Mouse (Mus musculus) hematopoietic stem cell, adult 5-6 weeks (primary cell): Measurements from ENCODE around the gene Abcc3. TPM values are rescaled to one million over a fixed set of nuclear protein-coding genes. Genes with fewer than 3 reads are reported as not detected.

Source experiments
- ATAC-seq, 2 experiments: fragments of 125-278 bp in 1 of 2; replicated peaks in 1 of 2; 2 replicates each; pipeline ENCODE4 v1.8.0; 2016 to 2017; ENCODE audit warnings: inconsistent platforms in 2 of 2, mild to moderate bottlenecking in 2 of 2, moderate number of reproducible peaks in 2 of 2, low read depth in 1 of 2, moderate TSS enrichment in 1 of 2; ENCODE audit not compliant: low FRiP score in 2 of 2, poor library complexity in 2 of 2, severe bottlenecking in 2 of 2, insufficient read depth in 1 of 2, low TSS enrichment in 1 of 2
- total RNA-seq: library from RNA; stranded (forward); fragments of 172-1452, 232-1000 nt; gene quantifications from 2 replicates; pipeline ENCODE4 v1.2.3, GENCODE M21; 2017

Abcc3 gene
- total RNA-seq, 1 experiment from 2014 or later, result 3.8 TPM

GRCm38 (mm10) chr11:94320969-94321930, 71.5 kb downstream of the Abcc3 start:
- peak in 1 of 2 experiments; percentile 70; a peak in 2 of 4 replicates for ATAC-seq

GRCm38 (mm10) chr11:94318056-94318455, 74.7 kb downstream of the Abcc3 start:
- ATAC-seq, result no peak

- ATAC-seq, result no peak
These were observed 75.3 kb downstream of the Abcc3 start for GRCm38 (mm10) chr11:94317515-94317914.

DNA sequence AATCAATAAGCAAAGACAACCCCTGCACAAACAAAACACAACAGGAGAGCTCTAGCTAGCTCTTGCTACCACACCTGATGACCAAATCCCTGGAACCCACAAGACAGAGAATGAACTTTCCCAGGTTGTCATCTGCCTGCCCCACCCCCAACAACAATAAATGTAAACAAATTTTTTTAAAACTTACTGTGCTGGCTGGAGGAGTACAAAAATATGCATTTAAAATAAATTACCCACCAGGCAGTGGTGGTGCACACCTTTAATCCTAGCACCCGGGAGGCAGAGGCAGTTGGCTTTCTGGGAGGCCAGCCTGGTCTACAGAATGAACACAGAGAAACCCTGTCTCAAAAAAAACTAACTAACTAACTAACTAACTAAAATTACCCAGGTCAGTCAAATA, 75.8 kb downstream of the Abcc3 start:
- ATAC-seq, result no peak

DNA sequence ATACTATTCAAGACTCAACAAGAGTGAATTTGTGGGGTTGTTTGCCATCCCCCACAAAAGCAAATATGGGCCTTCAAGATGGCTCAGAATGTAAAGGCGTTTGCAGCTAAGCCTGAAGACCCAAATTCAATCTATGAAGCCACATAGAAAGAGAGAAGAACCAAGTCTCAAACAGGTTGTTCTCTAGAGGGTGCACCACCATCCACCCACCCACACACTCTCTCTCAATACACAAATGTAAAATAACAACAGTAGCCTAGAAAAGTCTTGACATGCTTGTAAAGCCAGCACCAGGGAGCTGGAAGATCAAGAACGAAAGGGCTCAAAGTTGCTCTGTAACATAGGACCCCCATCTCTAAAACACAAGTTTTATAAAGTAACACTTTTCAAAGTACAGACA, 76.3 kb downstream of the Abcc3 start:
- no peak for ATAC-seq

- ATAC-seq, result no peak
These were observed 77.5 kb downstream of the Abcc3 start for GRCm38 (mm10) chr11:94315308-94315707.

- no peak for ATAC-seq
These were observed 78.6 kb downstream of the Abcc3 start for GRCm38 (mm10) chr11:94314098-94314652.

GRCm38 (mm10) chr11:94312733-94313132, 80.1 kb downstream of the Abcc3 start:
- ATAC-seq, result no peak

DNA sequence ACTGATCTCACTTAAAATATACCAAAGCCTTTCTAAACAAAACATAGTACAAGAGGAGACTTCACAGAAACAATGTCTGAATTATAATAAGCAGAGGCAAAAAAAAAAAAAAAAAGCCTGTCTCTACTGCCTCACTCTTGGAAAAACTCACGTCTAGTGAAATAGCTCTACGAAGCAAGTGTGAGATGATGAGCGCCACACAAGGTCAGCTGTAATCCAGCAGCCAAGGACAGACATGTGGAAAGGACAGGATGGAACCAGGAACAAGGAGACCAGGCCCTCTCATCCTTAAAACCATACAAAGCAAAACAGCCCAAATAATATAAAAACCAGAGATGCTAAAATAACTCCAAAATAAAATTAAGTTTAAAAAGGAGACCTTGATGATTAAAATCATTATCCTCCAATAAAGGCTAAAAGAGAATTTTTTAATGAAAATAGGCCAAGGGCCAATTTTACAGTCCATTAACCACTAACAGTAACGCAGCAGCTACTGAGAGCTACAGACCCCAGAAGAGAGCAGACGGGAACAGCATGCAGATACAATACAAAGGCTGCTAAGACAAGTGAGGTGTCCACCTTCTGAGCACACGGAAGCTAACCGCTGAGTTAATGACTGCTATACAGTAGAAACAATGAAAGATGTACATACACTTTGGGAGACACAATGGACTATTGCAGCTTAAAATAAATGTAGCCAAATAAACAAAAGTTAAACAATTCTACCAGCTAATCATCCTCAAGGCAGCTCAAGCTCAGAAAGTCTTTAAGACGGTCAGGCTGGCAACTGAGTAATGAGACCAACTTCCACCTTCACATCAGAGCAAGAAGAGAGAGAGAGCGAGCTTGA, 97.6 kb downstream of the Abcc3 start:
- no peak for ATAC-seq

Other genes starting within 250 kb of the Abcc3 start
- gene Tob1, start 181.5 kb downstream of the Abcc3 start, total RNA-seq, result 17.1 and 22.6 TPM in 2 replicates
- 0.30 and 0.50 TPM in 2 replicates for gene Wfikkn2, start 147.0 kb downstream of the Abcc3 start, total RNA-seq
- gene Gm21885, start 111.1 kb downstream of the Abcc3 start, total RNA-seq, result 0.94 TPM in 1 of 2 replicates, not detected in the other
- gene Luc7l3, start 71.0 kb downstream of the Abcc3 start, total RNA-seq, result 297 and 467 TPM in 2 replicates
- 63.5 and 70.8 TPM in 2 replicates for gene Ankrd40, start 65.0 kb downstream of the Abcc3 start, total RNA-seq
- not detected in 2 replicates for gene Cacna1g, start 81.2 kb upstream of the Abcc3 start, total RNA-seq
- not detected in 2 replicates for gene Spata20, start 93.2 kb upstream of the Abcc3 start, total RNA-seq
- 0.06 and 0.20 TPM in 2 replicates for gene Epn3, start 107.0 kb upstream of the Abcc3 start, total RNA-seq
- 0.74 and 1.8 TPM in 2 replicates for gene Mycbpap, start 128.7 kb upstream of the Abcc3 start, total RNA-seq
- gene Rsad1, start 156.3 kb upstream of the Abcc3 start, total RNA-seq, result 10.8 and 12.8 TPM in 2 replicates
- 0.40 and 0.44 TPM in 2 replicates for gene Chad, start 172.1 kb upstream of the Abcc3 start, total RNA-seq
- 8.0 and 10.4 TPM in 2 replicates for gene Acsf2, start 208.9 kb upstream of the Abcc3 start, total RNA-seq
- gene Lrrc59, start 236.8 kb upstream of the Abcc3 start, total RNA-seq, result 95.1 and 117 TPM in 2 replicates